Mouse (Mus musculus) cerebellum, adult (tissue): ENCODE measurements at regions not wholly inside any gene's neighbourhood (a gene's known extent, or its start where the extent isn't known, plus 50 kb on each side); places are given as distances from the start of the nearest gene placed in this dataset.

ENCODE experiments used
- ATAC-seq: cut with Nextera tagmentation; 2 replicates; pipeline ENCODE4 v1.9.2; 2017; ENCODE audit warnings: mild to moderate bottlenecking, moderate library complexity, mixed read lengths; ENCODE audit not compliant: insufficient number of reproducible peaks, low FRiP score, low TSS enrichment

GRCm38 (mm10) chr1:90342346-90342745 is 138.6 kb downstream of the Ackr3 start:
- ATAC-seq: no peak

- no peak for ATAC-seq
Observed at GRCm38 (mm10) chr1:90343492-90343891, 139.7 kb downstream of the Ackr3 start.

- ATAC-seq: no peak
Observed at GRCm38 (mm10) chr1:90347032-90347431, 143.3 kb downstream of the Ackr3 start.

- peak; percentile 88 for ATAC-seq
Observed at GRCm38 (mm10) chr1:90349611-90350010, 145.8 kb downstream of the Ackr3 start.

GRCm38 (mm10) chr1:90353325-90353724 is 149.5 kb downstream of the Ackr3 start:
- no peak for ATAC-seq

- ATAC-seq: no peak
Observed at GRCm38 (mm10) chr1:90356567-90356966, 152.8 kb downstream of the Ackr3 start.

GRCm38 (mm10) chr1:90357391-90357790 is 153.6 kb downstream of the Ackr3 start:
- ATAC-seq: no peak

GRCm38 (mm10) chr1:90358971-90359370 is 155.2 kb downstream of the Ackr3 start:
- ATAC-seq: no peak

GRCm38 (mm10) chr1:90360065-90360464 is 156.3 kb downstream of the Ackr3 start:
- ATAC-seq: no peak

GRCm38 (mm10) chr1:90364444-90364843 is 160.7 kb downstream of the Ackr3 start:
- no peak for ATAC-seq

GRCm38 (mm10) chr1:90368581-90368980 is 164.8 kb downstream of the Ackr3 start:
- ATAC-seq: no peak

GRCm38 (mm10) chr1:90369287-90369686 is 165.5 kb downstream of the Ackr3 start:
- ATAC-seq: no peak

GRCm38 (mm10) chr1:90370766-90371165 is 167.0 kb downstream of the Ackr3 start:
- ATAC-seq: no peak

GRCm38 (mm10) chr1:90373001-90373400 is 169.2 kb downstream of the Ackr3 start:
- ATAC-seq: no peak

GRCm38 (mm10) chr1:90374517-90374916 is 170.7 kb downstream of the Ackr3 start:
- no peak for ATAC-seq

- no peak for ATAC-seq
Observed at GRCm38 (mm10) chr1:90380034-90380705, 176.4 kb downstream of the Ackr3 start.

- peak; percentile 47; the same call in 1 of the 2 replicates for ATAC-seq
Observed at GRCm38 (mm10) chr1:90382941-90383470, 179.2 kb downstream of the Ackr3 start.

- ATAC-seq: no peak
Observed at GRCm38 (mm10) chr1:90385024-90385423, 181.2 kb downstream of the Ackr3 start.

- no peak for ATAC-seq
Observed at GRCm38 (mm10) chr1:90386792-90387191, 183.0 kb downstream of the Ackr3 start.

GRCm38 (mm10) chr1:90390422-90390821 is 186.6 kb downstream of the Ackr3 start:
- no peak for ATAC-seq

- no peak for ATAC-seq
Observed at GRCm38 (mm10) chr1:90393861-90394260, 190.1 kb downstream of the Ackr3 start.

- ATAC-seq: no peak
Observed at GRCm38 (mm10) chr1:90395331-90396016, 191.7 kb downstream of the Ackr3 start.
